Comparison of ENCODE assay signal across 15 mouse cellular contexts in the genomic region with DNA sequence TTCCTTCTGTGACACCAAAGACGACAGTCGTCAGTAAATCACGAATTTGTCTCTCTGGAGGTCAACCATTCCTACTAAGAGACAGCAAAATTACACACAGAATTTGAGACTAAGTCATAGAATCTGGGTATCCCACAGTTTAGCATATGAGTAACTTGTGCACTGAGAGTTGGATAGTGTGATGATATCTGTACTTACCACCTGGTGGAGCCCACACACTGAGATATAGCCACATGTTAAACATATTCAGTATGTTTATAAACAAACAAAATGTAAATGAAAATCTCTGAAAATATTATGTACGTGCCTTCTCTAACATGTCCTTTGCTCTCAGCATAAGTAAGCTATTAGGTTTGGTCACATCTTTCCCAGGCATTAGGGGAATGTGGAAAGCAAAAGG. TPM values are rescaled to one million over a fixed set of nuclear protein-coding genes. Genes with fewer than 3 reads are reported as not detected.
A peak's percentile ranks its signal among the peaks of the same experiment; 100 is the strongest.
DNase-seq lines count a peak whose midpoint lies in the region; ATAC-seq and TF ChIP-seq lines count a peak whose summit lies in the region.
"Had no signal": no experiment of that assay in that cellular context is flagged by ENCODE, and none has a peak within 500 bp of the region (broad histone marks: within the 10 kb centered on the region; RNA-seq: fewer than 3 reads in every experiment).

No protein-coding gene starts in this region.

- peak; percentile 81 for ATAC-seq in hindbrain, embryonic 16.5 days
- ATAC-seq in hindbrain, embryonic 12.5 days (ENCODE audit: low FRiP score): no peak
- ATAC-seq in neural tube, embryonic 15.5 days (ENCODE audit: low FRiP score): peak; percentile 62; the same call in 1 of the 2 replicates
- no peak for ATAC-seq in stomach, postnatal 0 days (ENCODE audit: low FRiP score, low TSS enrichment)

- H3K27ac ChIP-seq in hindbrain, embryonic 16.5 days (ENCODE audit: low read depth, low read length): no peak overlapping the region
- H3K27ac ChIP-seq in hindbrain, embryonic 12.5 days: no peak overlapping the region
- H3K27ac ChIP-seq in neural tube, embryonic 15.5 days (replicated peaks): no peak overlapping the region
- H3K27ac ChIP-seq in stomach, postnatal 0 days (replicated peaks): no peak overlapping the region
- H3K27ac ChIP-seq: heart, embryonic 15.5 days; limb, embryonic 13.5 days; macrophage had no signal

- H3K9ac ChIP-seq in hindbrain, embryonic 16.5 days (ENCODE audit: low read depth, low read length): no peak overlapping the region
- H3K9ac ChIP-seq in hindbrain, embryonic 12.5 days: no peak overlapping the region
- H3K9ac ChIP-seq in neural tube, embryonic 15.5 days (replicated peaks): no peak overlapping the region
- no peak overlapping the region for H3K9ac ChIP-seq in stomach, postnatal 0 days (ENCODE audit: low read length)
- H3K9ac ChIP-seq: heart, embryonic 15.5 days; limb, embryonic 13.5 days had no signal

- no peaks in the 10 kb centered on the region for H3K36me3 ChIP-seq in hindbrain, embryonic 16.5 days (ENCODE audit: control insufficient read depth, insufficient read depth, low read length)
- H3K36me3 ChIP-seq in hindbrain, embryonic 12.5 days: no peaks in the 10 kb centered on the region
- H3K36me3 ChIP-seq in neural tube, embryonic 15.5 days: no peaks in the 10 kb centered on the region
- H3K36me3 ChIP-seq in stomach, postnatal 0 days (ENCODE audit: control insufficient read depth, insufficient read depth, low read length): no peaks in the 10 kb centered on the region
- H3K36me3 ChIP-seq: heart, embryonic 15.5 days; limb, embryonic 13.5 days had no signal

- H3K4me2 ChIP-seq in hindbrain, embryonic 16.5 days (ENCODE audit: low read length): no peak overlapping the region
- no peak overlapping the region for H3K4me2 ChIP-seq in hindbrain, embryonic 12.5 days (replicated peaks)
- H3K4me2 ChIP-seq in neural tube, embryonic 15.5 days: no peak overlapping the region
- H3K4me2 ChIP-seq in stomach, postnatal 0 days (replicated peaks; ENCODE audit: low read depth): no peak overlapping the region
- H3K4me2 ChIP-seq: heart, embryonic 15.5 days; limb, embryonic 13.5 days had no signal

- no peaks in the 10 kb centered on the region for H3K9me3 ChIP-seq in hindbrain, embryonic 16.5 days (ENCODE audit: control insufficient read depth, low read length)
- no peaks in the 10 kb centered on the region for H3K9me3 ChIP-seq in hindbrain, embryonic 12.5 days (replicated peaks)
- H3K9me3 ChIP-seq in neural tube, embryonic 15.5 days (replicated peaks): no peaks in the 10 kb centered on the region
- no peaks in the 10 kb centered on the region for H3K9me3 ChIP-seq in stomach, postnatal 0 days (ENCODE audit: control insufficient read depth, low read length)
- H3K9me3 ChIP-seq: heart, embryonic 15.5 days; limb, embryonic 13.5 days had no signal

- TF ChIP-seq CTCF in stomach, postnatal 0 days (IDR thresholded peaks at IDR 0.05; ENCODE audit: low read depth): peak; percentile 32; the same call in 1 of the 2 replicates

- no peaks in the 10 kb centered on the region for H3K27me3 ChIP-seq in hindbrain, embryonic 16.5 days (replicated peaks; ENCODE audit: control insufficient read depth, insufficient read depth, low read length)
- H3K27me3 ChIP-seq in hindbrain, embryonic 12.5 days: no peaks in the 10 kb centered on the region
- no peaks in the 10 kb centered on the region for H3K27me3 ChIP-seq in neural tube, embryonic 15.5 days (replicated peaks)
- H3K27me3 ChIP-seq in stomach, postnatal 0 days (ENCODE audit: control insufficient read depth, insufficient read depth, low read length): no peaks in the 10 kb centered on the region
- H3K27me3 ChIP-seq: heart, embryonic 15.5 days; limb, embryonic 13.5 days had no signal

- TF ChIP-seq EP300 in stomach, postnatal 0 days (optimal IDR thresholded peaks at IDR 0.05): no peak

- no peaks in the 10 kb centered on the region for H3K4me1 ChIP-seq in hindbrain, embryonic 16.5 days (ENCODE audit: control insufficient read depth, insufficient read depth, low read depth, low read length)
- H3K4me1 ChIP-seq in hindbrain, embryonic 12.5 days: no peaks in the 10 kb centered on the region
- H3K4me1 ChIP-seq in neural tube, embryonic 15.5 days: no peaks in the 10 kb centered on the region
- no peaks in the 10 kb centered on the region for H3K4me1 ChIP-seq in stomach, postnatal 0 days (replicated peaks; ENCODE audit: control insufficient read depth, insufficient read depth)
- H3K4me1 ChIP-seq: heart, embryonic 15.5 days; limb, embryonic 13.5 days had no signal

- WGBS in hindbrain, embryonic 16.5 days: 80% methylated on average over 4 of the region's 4 CpGs
- WGBS in hindbrain, embryonic 12.5 days: 83% methylated on average over 4 of the region's 4 CpGs
- WGBS in neural tube, embryonic 15.5 days: 74% methylated on average over 4 of the region's 4 CpGs
- 74% methylated on average over 4 of the region's 4 CpGs for WGBS in stomach, postnatal 0 days

- H3K4me3 ChIP-seq in hindbrain, embryonic 16.5 days (ENCODE audit: low read length): no peak overlapping the region
- no peak overlapping the region for H3K4me3 ChIP-seq in hindbrain, embryonic 12.5 days
- no peak overlapping the region for H3K4me3 ChIP-seq in neural tube, embryonic 15.5 days (replicated peaks)
- no peak overlapping the region for H3K4me3 ChIP-seq in stomach, postnatal 0 days (ENCODE audit: low read depth, low read length)
- H3K4me3 ChIP-seq: heart, embryonic 15.5 days; limb, embryonic 13.5 days had no signal

- peak; percentile 41 to 42 for DNase-seq in cerebellum, adult 18-20 months
- no peak for DNase-seq in cerebellum, postnatal 4 days (ENCODE audit: low spot score in 2 of 2)
- DNase-seq in neural tube, embryonic 10.5 days (ENCODE audit: extremely low spot score, low spot score): no peak
- no peak for DNase-seq in stomach, postnatal 0 days (ENCODE audit: low spot score)
- DNase-seq in heart, adult 11 months: no peak
- DNase-seq: kidney, postnatal 36 days; layer of hippocampus, postnatal 36 days; right cerebral cortex, postnatal 14 days had no signal

RNA-seq across cellular contexts. Expression of a gene that starts 47.1 kb away (rescaled TPM):
- polyA plus RNA-seq in hindbrain, embryonic 16.5 days (2015; fragmentation: Nextera tagmentation; extraction: Ambion mirVana): not detected in 2 replicates
- 0.20 and 0.31 TPM in 2 replicates for polyA plus RNA-seq in hindbrain, embryonic 12.5 days (2016; fragmentation: Nextera tagmentation; extraction: Ambion mirVana)
- polyA plus RNA-seq in neural tube, embryonic 15.5 days (2015; fragmentation: Nextera tagmentation; extraction: Ambion mirVana): not detected in 2 replicates
- not detected in 2 replicates for polyA plus RNA-seq in stomach, postnatal 0 days (2015; fragmentation: Nextera tagmentation; extraction: Ambion mirVana)
- polyA plus RNA-seq: heart, embryonic 15.5 days; intestine, embryonic 14.5 days; macrophage had no signal

Comparison
In these comparisons a context has a peak if more than half of its experiments do, and no peak if none do; other contexts are left out.
1. DNase-seq: peak in cerebellum, adult 18-20 months (2 of 2); none in cerebellum, postnatal 4 days (0 of 2), neural tube, embryonic 10.5 days (single experiment), stomach, postnatal 0 days (single experiment) and heart, adult 11 months (single experiment).
2. ATAC-seq: peak in hindbrain, embryonic 16.5 days (single experiment) and neural tube, embryonic 15.5 days (single experiment); none in hindbrain, embryonic 12.5 days (single experiment) and stomach, postnatal 0 days (single experiment).